Mouse (Mus musculus) neural tube, embryonic 14.5 days (tissue): ENCODE measurements around the gene Ap2b1. TPM values are rescaled to one million over a fixed set of nuclear protein-coding genes. Genes with fewer than 3 reads are reported as not detected.
"Not testable (repeated sequence)": the region's sequence is repeated elsewhere in the genome, so short reads cannot be mapped to it uniquely, and the experiment has no call there.

ENCODE experiments used
- ATAC-seq: fragments of 200-750 bp; cut with Nextera tagmentation; 2 replicates; pipeline ENCODE4 v1.8.0; 2017; ENCODE audit warnings: low read depth, mild to moderate bottlenecking, moderate TSS enrichment, moderate library complexity
- H3K27ac ChIP-seq: fragments of 300-500 bp; sonication (generic); 2 replicates; pipeline ENCODE4 v1.5.1; 2014; ENCODE audit warnings: low read depth, mild to moderate bottlenecking, control low read depth, low read length, moderate library complexity, mixed read lengths
- H3K27me3 ChIP-seq: fragments of 300-500 bp; sonication (generic); 2 replicates; pipeline ENCODE4 v1.6.1; 2014; ENCODE audit warnings: low read length; ENCODE audit not compliant: control insufficient read depth, insufficient read depth
- H3K36me3 ChIP-seq: fragments of 300-500 bp; sonication (generic); 2 replicates; pipeline ENCODE4 v1.6.1; 2014; ENCODE audit warnings: low read length, mixed read lengths; ENCODE audit not compliant: control insufficient read depth, insufficient read depth
- H3K4me1 ChIP-seq: fragments of 300-500 bp; sonication (generic); 2 replicates; pipeline ENCODE4 v1.6.1; 2014; ENCODE audit warnings: low read length; ENCODE audit not compliant: control insufficient read depth, insufficient read depth
- H3K4me2 ChIP-seq: fragments of 300-500 bp; sonication (generic); 2 replicates; pipeline ENCODE4 v1.6.1; 2014; ENCODE audit warnings: mild to moderate bottlenecking, low read depth, low read length, control low read depth
- H3K4me3 ChIP-seq: fragments of 300-500 bp; sonication (generic); 2 replicates; pipeline ENCODE4 v1.5.1; 2014; ENCODE audit warnings: low read depth, low read length, control low read depth, mixed read lengths
- H3K9ac ChIP-seq: fragments of 300-500 bp; sonication (generic); replicated peaks from 2 replicates; pipeline ENCODE4 v1.6.1; 2014; ENCODE audit warnings: low read depth, mild to moderate bottlenecking, control low read depth, low read length, mixed read lengths
- H3K9me3 ChIP-seq: fragments of 300-500 bp; sonication (generic); 2 replicates; pipeline ENCODE4 v1.6.1; 2016; ENCODE audit warnings: low read length; ENCODE audit not compliant: control insufficient read depth
- WGBS: fragments of 180-500 bp; shearing (Covaris S2); extraction: QIAGEN DNeasy Blood & Tissue Kit; methylation state at CpG from one replicate; pipeline ENCODE4 v1.1.7; 2014; 5-methylcytosine and 5-hydroxymethylcytosine counted together
- polyA plus RNA-seq: library from polyadenylated mRNA; unstranded; fragments of >200 nt; fragmentation: Nextera tagmentation; extraction: Ambion mirVana; gene quantifications from 2 replicates; pipeline ENCODE4 v1.2.1, GENCODE M21; 2014

The Ap2b1 gene
- polyA plus RNA-seq, 1 experiment from 2014 or later: 155 TPM

- Histone ChIP-seq H3K4me3 (no peak overlapping the region), H3K4me2 (no peak overlapping the region), H3K9me3 (no peaks in the 10 kb centered on the region), H3K27ac (no peak overlapping the region), H3K36me3 (0 out of 2 replicates have a peak, but pooled peaks cover 6% of the 10 kb centered on the region), H3K4me1 (peaks cover 25% of the 10 kb centered on the region), H3K9ac (no peak overlapping the region), H3K27me3 (no peaks in the 10 kb centered on the region)
- WGBS: 84% methylated on average over 4 of the region's 4 CpGs
- no peak for ATAC-seq
Observed at GRCm38 (mm10) chr11:83306700-83307253, 8.0 kb downstream of the Ap2b1 start.

DNA sequence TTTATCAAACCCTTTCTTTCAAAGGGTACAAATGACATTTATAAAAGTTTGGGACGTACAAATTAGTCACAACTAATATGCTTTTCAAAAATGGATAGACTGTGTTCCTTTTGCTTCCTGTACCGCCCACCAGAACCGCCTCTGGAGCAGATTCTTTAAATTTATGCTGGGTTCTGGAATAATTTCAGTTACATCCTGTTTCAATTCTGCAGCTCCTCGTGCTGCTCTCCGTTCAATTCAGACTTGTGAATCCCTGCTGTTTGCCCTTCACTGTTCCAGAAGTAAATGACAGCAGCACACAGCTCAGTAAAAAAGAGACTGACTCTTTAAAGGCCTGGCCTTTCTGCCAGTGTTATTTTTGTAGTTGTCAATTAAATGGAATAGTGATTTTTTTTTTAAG lies 13.6 kb downstream of the Ap2b1 start:
- Histone ChIP-seq H3K4me1 (no peaks in the 10 kb centered on the region), H3K4me3 (no peak overlapping the region), H3K27ac (no peak overlapping the region), H3K4me2 (no peak overlapping the region), H3K27me3 (no peaks in the 10 kb centered on the region), H3K36me3 (peaks cover 12% of the 10 kb centered on the region; the same call in 1 of the 2 replicates), H3K9ac (no peak overlapping the region), H3K9me3 (no peaks in the 10 kb centered on the region)
- WGBS: 73% methylated on average over 5 of the region's 5 CpGs
- no peak for ATAC-seq

GRCm38 (mm10) chr11:83319048-83319447 lies 20.2 kb downstream of the Ap2b1 start:
- no peaks in the 10 kb centered on the region for H3K4me1 ChIP-seq
- no peak for ATAC-seq
- no peaks in the 10 kb centered on the region for H3K27me3 ChIP-seq
- no peak overlapping the region for H3K27ac ChIP-seq
- 89% methylated on average over 4 of the region's 4 CpGs for WGBS
- H3K36me3 ChIP-seq: peaks cover 41% of the 10 kb centered on the region
- no peaks in the 10 kb centered on the region for H3K9me3 ChIP-seq
- H3K4me3 ChIP-seq: no peak overlapping the region
- no peak overlapping the region for H3K9ac ChIP-seq
- H3K4me2 ChIP-seq: no peak overlapping the region

DNA sequence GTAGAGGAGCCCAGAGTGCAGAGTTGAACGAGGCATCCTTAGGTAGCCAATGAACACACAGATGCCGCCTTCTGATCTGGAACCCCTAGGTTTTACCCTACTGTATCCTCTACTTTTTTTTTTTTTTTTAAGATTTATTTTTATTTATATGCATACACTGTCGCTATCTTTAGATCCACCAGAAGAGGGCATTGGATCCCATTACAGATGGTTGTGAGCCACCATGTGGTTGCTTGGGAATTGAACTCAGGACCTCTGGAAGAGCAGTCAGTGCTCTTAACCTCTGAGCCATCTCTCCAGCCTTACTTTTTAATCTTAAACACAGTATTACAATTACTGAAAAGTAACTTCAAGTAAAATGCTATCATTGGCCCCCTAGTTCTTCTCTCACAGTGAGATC lies 27.9 kb downstream of the Ap2b1 start:
- not testable (repeated sequence) for H3K4me2 ChIP-seq

GRCm38 (mm10) chr11:83327427-83327826 lies 28.6 kb downstream of the Ap2b1 start:
- 64% methylated on average over 3 of the region's 3 CpGs for WGBS
- H3K36me3 ChIP-seq: peaks cover 47% of the 10 kb centered on the region
- H3K9ac ChIP-seq: no peak overlapping the region
- H3K4me2 ChIP-seq: no peak overlapping the region
- H3K4me1 ChIP-seq: no peaks in the 10 kb centered on the region
- H3K27me3 ChIP-seq: no peaks in the 10 kb centered on the region
- no peak overlapping the region for H3K27ac ChIP-seq
- H3K9me3 ChIP-seq: no peaks in the 10 kb centered on the region
- no peak overlapping the region for H3K4me3 ChIP-seq
- no peak for ATAC-seq

More for the DNA sequence above, 27.9 kb downstream of the Ap2b1 start:
- ATAC-seq, H3K27me3 ChIP-seq, H3K4me1 ChIP-seq, H3K9me3 ChIP-seq, H3K4me3 ChIP-seq, H3K9ac ChIP-seq, H3K27ac ChIP-seq: not testable (repeated sequence)
- peaks cover 54% of the 10 kb centered on the region for H3K36me3 ChIP-seq
- 86% methylated on average over 3 of the region's 3 CpGs for WGBS

DNA sequence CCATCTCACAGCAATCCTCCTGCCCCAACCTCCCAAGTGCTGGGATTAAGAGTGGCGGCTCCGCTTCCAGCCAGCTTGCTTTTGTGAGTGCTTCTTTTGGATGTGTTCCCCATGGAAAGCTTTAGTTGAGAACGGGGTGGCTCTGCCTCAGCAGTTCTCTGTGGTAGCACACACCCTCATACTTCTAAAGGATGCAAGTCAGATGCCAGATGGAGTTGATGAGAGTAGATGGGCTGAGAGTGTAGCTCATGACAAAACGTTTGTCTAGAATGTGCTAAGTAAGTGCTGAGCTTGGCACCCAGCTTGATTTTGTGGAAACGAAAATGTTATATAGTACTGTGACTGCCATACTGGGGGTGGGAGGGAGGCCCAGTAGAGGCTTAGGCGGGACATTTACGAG lies 37.0 kb downstream of the Ap2b1 start:
- H3K4me1 ChIP-seq: no peaks in the 10 kb centered on the region
- no peak overlapping the region for H3K4me2 ChIP-seq
- 92% methylated on average over 7 of the region's 7 CpGs for WGBS
- ATAC-seq: no peak
- H3K4me3 ChIP-seq: no peak overlapping the region
- no peaks in the 10 kb centered on the region for H3K9me3 ChIP-seq
- H3K27ac ChIP-seq: no peak overlapping the region
- peaks cover 58% of the 10 kb centered on the region for H3K36me3 ChIP-seq
- no peaks in the 10 kb centered on the region for H3K27me3 ChIP-seq
- H3K9ac ChIP-seq: no peak overlapping the region

- no peak overlapping the region for H3K27ac ChIP-seq
- no peak overlapping the region for H3K4me3 ChIP-seq
- 24% methylated on average over 2 of the region's 2 CpGs for WGBS
- H3K36me3 ChIP-seq: peaks cover 82% of the 10 kb centered on the region
- H3K27me3 ChIP-seq: no peaks in the 10 kb centered on the region
- no peak for ATAC-seq
- no peaks in the 10 kb centered on the region for H3K9me3 ChIP-seq
- H3K9ac ChIP-seq: no peak overlapping the region
- H3K4me2 ChIP-seq: no peak overlapping the region
- no peaks in the 10 kb centered on the region for H3K4me1 ChIP-seq
Observed at GRCm38 (mm10) chr11:83339705-83340104, 40.9 kb downstream of the Ap2b1 start.

DNA sequence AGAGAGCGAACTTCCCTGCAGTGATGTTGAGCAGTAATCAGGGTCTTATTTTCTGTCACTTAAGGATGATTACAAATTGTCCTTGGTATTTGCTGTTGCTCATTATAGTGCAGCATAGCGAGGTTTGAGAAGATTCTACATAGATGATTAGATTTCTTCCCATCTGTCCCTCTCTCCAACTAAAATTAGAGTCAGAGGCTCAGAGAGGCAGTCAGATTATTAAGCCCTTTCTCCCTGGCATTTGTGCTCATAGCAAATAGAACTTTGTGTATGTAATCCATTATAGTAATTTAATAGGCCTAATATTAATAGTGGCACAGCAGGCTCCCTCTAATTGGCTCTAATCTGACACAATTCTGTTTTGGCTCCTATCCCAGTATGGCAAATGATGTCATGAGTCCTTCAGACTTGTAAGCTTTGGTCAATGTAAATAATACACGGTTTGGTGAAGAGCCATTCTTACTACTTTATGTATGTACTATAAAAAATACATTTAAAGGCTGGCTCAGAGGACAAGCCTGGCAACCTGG lies 43.0 kb downstream of the Ap2b1 start:
- WGBS: 89% methylated on average over 3 of the region's 3 CpGs
- Histone ChIP-seq H3K9ac (no peak overlapping the region), H3K36me3 (peaks cover 80% of the 10 kb centered on the region), H3K9me3 (no peaks in the 10 kb centered on the region), H3K27ac (no peak overlapping the region), H3K4me1 (no peaks in the 10 kb centered on the region), H3K27me3 (no peaks in the 10 kb centered on the region), H3K4me3 (no peak overlapping the region), H3K4me2 (no peak overlapping the region)
- ATAC-seq: no peak

DNA sequence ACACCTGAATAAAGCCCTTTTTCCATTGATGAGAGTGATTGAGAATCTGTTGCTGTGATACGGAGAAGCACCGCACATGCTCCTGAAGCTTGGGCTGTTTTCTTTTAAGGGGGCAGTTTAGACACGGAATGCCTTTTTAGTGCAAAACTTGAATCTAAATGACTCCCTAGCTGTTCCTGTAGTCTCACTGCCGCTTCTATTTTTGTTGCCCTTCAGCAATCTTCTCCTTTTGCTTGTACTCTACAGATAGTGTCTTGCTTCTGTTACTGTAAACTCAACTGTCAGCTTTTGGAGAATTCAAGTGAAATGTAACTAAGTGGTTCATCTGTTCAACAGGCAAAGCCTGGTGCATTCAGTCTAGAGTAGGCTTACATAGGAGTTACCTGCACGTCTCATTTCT lies 56.6 kb downstream of the Ap2b1 start:
- peaks cover 20% of the 10 kb centered on the region; the same call in 1 of the 2 replicates for H3K36me3 ChIP-seq

More for the DNA sequence above, 56.6 kb downstream of the Ap2b1 start:
- WGBS: 57% methylated on average over 5 of the region's 5 CpGs
- Histone ChIP-seq H3K4me2 (no peak overlapping the region), H3K27me3 (no peaks in the 10 kb centered on the region), H3K27ac (no peak overlapping the region), H3K9ac (no peak overlapping the region), H3K9me3 (no peaks in the 10 kb centered on the region), H3K4me3 (no peak overlapping the region), H3K4me1 (no peaks in the 10 kb centered on the region)
- ATAC-seq: no peak
